Mouse (Mus musculus) spleen, postnatal 14 days (tissue): ENCODE measurements around the gene Ech1.
A peak's percentile ranks its signal among the peaks of the same experiment; 100 is the strongest.

Experiments used
- DNase-seq, 2 experiments: peaks; one replicate each; pipeline ENCODE4 v3.0.0; 2021 to 2022; ENCODE audit warnings: low spot score in 2 of 2

Ech1 gene

DNA sequence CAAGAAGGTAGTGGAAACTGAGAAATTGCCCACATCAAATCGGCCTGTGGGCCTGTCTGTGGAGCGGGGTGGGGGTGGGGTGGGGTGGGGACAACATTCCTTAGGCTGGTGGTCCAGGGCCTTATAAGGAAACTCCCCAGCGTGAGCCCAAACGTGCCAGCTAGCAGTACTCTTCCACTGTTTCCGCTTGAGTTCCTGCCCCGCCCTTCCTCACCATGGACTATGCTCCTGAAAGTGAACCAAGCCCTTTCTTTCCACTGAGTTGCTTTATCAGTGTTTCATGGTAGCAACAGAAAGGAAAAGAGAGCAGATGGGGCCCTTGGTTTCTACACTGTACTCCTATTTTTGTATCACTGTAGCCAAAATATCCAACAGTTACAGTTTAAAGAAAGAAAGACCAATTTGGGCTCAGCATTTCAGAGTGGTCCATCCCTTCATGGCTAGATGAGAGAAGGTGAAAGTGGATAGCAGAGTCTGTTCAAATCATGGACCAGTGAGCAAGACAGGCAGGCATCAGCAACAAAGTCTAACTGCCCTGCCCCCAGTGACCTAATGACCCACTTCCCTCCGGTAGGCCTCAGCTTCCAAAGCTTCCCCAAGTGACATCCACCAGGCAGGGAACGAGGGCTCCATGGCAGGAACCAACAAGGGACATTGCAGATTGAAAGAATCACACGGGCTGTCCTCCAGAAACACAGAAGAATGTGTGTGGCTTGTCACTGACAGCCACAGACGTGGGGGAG lies 22.0 kb upstream of the Ech1 start:
- no peak for DNase-seq

DNA sequence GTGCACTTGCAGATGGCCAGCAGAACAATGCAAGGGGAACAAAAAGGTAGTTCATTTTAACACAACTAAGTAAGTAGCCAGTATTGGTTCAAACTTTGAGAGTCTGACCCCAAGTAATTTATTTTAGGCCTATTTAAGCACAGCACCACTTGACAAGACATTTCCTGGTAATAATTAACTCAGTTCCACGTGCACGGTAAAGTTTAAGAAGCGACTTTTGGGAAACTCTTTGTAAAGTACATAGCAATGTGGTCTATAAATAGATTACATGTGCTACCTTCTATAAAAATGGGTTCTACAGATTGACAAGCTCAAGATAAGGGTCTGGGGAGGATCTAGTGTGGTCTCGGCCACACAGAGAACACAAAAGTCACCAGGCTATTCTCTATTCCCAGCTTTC lies 21.3 kb upstream of the Ech1 start:
- no peak for DNase-seq

DNA sequence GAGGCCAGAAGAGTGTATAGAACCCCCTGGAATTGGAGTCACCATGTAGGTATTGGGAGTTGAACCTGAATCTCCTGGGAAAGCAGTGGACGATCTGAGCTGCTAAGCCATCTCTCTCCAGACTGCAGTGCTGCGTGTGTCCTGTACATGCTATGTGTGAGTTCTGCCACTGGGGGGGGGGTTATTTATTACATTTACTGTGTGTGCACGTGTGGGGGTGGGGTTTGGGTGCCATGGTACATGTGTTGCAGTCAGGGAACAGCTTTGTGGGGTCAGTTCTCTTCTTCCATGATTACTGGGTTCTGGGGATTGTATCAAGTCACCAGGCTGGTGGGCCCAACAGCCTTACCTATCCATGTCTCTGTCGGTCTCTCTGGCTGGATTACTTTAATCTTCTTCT lies 18.1 kb upstream of the Ech1 start:
- DNase-seq, result no peak

GRCm38 (mm10) chr7:28807641-28808220 lies 17.3 kb upstream of the Ech1 start:
- DNase-seq, result no peak

DNA sequence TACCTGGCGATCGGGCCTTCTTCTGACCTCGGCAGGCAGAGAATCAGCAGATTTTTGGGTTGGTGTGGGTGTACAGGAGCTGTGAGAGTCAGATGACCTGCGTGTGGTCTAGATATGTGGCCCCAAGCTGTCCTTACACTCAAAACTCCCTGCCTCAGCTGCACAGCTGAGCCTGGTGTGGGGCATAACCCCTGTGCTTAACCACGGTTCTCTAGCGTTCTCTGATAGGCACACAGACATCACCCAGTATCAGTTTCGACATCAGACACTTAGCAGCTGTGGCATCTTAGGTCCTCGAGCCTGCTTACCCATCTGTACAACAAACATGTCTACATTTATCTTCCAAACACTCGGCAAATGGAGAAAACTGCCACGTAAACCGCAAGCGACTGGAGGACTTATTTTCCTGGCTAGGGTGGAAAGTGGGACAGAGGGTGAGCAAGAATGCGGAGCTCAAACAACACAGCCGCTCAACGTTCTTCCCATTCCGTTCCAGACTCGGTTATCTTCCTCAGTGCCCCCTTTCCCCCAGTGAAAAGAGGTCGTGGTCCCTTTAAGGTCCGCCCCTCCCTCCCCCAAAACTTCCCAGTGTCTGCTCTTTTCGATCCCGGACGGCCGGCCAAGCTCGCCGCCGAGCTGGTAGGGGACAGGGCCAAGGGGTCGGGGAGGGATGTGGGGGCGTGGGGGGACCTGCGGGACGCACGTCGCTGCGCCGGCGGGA lies 16.6 kb upstream of the Ech1 start, which contains the start of gene Hnrnpl:
Hnrnpl (plus strand) TSS at position 321 of the 721 bp plus-strand sequence.
- DNase-seq, result no peak

- DNase-seq, result peak; percentile 86 to 92
Observed at GRCm38 (mm10) chr7:28808957-28809393, 16.0 kb upstream of the Ech1 start.

GRCm38 (mm10) chr7:28809401-28810089 lies 15.5 kb upstream of the Ech1 start:
- DNase-seq, result peak in 1 of 2 experiments; percentile 55

DNA sequence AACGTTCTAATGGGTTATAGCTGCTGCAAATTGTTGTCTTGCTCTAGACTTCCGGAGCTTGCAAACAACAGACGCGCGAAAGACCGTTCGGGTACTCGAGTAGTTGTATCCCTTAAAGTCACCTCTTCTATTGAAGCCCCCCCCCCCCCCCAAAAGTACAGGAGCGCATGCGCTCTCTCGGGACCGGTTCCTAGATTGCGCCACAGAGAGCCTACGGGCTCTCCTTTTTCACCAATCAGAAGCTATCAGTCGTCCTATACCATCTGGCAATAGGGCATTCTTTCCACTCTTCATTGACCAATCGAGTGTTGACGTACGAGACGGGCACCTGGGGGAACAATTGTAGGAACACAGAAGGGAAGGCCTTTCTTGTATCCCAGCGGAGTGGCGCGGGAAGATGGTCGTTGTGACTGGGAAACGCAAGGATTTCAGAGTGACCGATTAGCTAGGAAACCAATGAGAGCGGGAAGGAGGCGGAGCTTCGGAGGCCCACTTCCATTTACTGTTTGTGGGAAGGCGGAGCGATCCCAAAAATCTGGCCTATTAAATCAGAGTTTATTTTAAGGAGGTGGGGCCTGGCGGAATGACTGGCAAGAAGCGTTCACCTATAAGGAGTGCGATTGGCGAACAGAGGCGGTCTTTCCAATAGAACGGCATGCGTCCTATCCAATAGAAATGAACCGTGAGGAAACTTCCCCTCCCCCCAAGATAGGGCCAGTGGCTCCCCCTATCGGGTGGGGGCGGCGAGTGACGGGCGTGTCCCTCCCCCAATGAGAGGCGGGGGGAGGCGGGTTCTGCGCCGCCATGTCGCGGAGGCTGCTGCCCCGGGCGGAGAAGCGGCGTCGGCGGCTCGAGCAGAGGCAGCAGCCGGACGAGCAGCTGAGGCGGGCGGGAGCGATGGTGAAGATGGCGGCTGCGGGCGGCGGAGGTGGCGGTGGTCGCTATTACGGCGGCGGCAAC lies 14.6 kb upstream of the Ech1 start:
- DNase-seq, result peak; percentile 98 to 99

DNA sequence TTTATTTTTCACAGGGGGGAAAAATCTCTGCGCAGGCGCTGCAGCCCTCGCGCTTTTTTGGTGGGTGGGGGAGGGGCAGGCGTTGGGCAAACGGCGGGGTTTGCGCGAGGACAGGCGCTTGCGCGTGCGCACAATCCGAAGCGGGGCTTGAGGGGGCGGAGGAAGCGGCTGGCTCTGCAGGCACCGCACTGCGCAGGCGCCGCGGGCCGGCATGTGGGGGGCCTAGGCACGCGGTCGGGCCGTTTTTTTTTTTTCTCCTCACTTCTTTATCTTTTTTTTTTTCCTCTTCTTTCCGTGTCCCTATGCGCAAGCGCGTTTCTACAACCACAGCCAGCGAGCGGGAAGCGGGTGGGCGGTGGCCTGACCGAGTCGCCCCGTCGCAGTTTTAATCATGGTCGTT lies 13.8 kb upstream of the Ech1 start:
- DNase-seq, result peak; percentile 85 to 88

DNA sequence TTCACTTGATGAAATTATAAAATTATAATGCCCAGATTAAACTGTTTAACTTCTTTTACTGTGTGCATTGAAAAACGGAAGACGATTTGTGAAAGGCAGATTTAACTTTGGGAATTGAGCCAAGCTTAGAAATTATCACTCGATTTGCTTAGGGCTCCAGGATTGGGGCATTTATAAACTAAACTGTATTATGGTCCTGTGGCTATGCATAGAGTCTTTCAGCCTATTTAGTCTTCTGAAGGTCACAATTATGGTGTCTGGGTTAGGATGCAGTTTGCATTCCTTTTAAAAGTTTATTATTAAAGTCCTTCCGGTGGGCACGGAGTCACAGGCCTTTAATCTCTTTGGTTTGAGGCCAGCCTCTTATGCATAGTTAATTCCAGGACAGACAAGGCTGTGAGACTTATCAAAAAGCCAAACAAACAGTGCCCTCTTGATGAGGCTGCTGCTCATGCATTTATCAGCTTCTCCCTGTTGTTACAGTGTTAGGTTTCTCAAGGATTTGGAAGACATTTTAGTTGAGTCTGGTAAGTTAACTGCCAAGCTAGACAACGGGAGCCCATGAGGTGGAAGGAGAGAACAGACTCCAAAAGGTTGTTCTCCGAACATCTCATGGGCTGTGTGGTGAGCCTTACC lies 13.3 kb upstream of the Ech1 start:
- no peak for DNase-seq

DNA sequence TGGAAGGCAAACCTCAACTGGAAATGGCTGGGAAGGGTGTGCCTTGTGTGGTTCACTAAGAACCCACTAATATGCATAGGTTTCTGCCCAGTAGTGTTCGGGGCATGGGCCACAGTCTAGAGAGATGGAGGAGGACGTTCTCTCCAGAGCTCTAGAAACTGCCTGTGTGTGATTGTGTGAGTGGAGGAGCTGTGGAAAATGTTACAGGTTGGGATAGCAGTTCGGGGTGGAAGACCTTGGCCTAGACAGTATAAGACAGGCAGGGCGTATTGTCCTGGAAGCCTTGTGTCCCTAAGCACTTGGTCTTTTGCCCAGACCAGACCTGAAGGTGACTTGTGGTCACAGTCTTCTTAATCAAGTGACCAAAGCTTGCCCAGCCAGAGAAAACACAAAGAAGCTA lies 12.6 kb upstream of the Ech1 start:
- DNase-seq, result no peak

- DNase-seq, result no peak
Observed at GRCm38 (mm10) chr7:28812949-28813348, 12.1 kb upstream of the Ech1 start.

- DNase-seq, result no peak
Observed at GRCm38 (mm10) chr7:28814306-28815034, 10.5 kb upstream of the Ech1 start.

DNA sequence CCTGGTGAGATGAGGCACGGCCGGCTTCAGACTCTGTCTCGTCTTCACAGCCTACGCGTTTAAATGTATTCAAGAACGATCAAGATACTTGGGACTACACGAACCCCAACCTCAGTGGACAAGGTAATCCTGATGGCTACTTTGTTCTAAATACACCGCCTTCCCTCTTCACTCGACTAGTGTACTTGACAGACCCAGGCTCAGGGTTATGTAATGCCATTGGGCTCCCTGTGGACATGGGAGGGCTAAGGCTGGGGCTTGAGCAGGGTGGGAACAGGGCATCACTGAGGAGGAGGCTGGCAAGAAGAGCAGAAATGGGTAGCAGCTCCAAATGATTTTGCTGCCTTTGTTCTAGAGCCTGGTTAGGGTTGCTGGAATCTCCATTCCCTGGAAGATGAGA lies 9.8 kb upstream of the Ech1 start:
- DNase-seq, result no peak

GRCm38 (mm10) chr7:28816201-28816600 lies 8.8 kb upstream of the Ech1 start:
- no peak for DNase-seq

DNA sequence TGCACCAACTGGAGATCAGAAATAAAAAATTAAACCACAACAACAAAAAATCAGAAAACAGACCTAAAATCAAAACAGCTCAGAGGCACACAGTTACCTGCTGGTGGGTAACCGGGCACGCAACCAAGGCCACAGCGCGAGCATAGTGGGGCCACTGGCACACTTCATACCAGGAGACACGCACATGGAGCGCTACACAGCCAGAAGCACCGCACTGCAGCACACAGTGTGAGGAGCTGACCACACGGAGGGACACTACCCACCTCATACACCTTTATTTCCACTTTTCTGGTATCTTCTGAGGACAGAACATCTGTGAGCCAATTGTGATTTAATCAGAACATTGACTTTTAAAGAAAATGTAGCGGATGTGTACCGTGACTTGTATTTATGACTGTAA lies 8.1 kb upstream of the Ech1 start:
- DNase-seq, result no peak

- DNase-seq, result no peak
Observed at GRCm38 (mm10) chr7:28817524-28817923, 7.5 kb upstream of the Ech1 start.

- no peak for DNase-seq
Observed at GRCm38 (mm10) chr7:28817957-28818356, 7.1 kb upstream of the Ech1 start.

DNA sequence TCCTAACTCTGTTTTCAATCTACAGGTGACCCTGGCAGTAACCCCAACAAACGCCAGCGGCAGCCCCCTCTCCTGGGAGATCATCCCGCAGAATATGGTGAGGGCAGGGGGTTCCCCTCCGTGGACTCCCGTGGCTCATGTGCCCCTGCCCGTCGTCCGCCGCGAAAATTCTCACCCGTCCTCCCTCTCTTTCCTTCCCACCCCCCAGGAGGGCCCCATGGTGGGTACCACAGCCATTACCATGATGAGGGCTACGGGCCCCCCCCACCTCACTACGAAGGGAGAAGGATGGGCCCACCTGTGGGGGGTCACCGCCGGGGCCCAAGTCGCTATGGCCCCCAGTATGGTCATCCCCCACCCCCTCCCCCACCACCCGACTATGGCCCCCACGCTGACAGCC lies 6.6 kb upstream of the Ech1 start:
- DNase-seq, result no peak
